Mouse (Mus musculus) heart, postnatal 0 days (tissue): ENCODE results near the gene Itpr2. TPM values are rescaled to one million over a fixed set of nuclear protein-coding genes. Genes with fewer than 3 reads are reported as not detected.

Experiments used
- ATAC-seq: fragments of 200-750 bp; cut with Nextera tagmentation; 2 replicates; pipeline ENCODE4 v1.8.0; 2017; ENCODE audit warnings: low read depth, moderate number of reproducible peaks, moderate library complexity; ENCODE audit not compliant: insufficient read depth
- DNase-seq: peaks from one replicate; pipeline ENCODE4 v3.0.0-alpha.2; 2016; ENCODE audit warnings: low spot score
- H3K27ac ChIP-seq: fragments of 300-500 bp; sonication (generic); 2 replicates; pipeline ENCODE4 v1.5.1; 2014; ENCODE audit warnings: low read depth, mild to moderate bottlenecking
- H3K27me3 ChIP-seq: fragments of 300-500 bp; sonication (generic); 2 replicates; pipeline ENCODE4 v1.6.1; 2014; ENCODE audit warnings: low read length, mixed read lengths; ENCODE audit not compliant: control insufficient read depth, insufficient read depth
- H3K36me3 ChIP-seq: fragments of 300-500 bp; sonication (generic); replicated peaks from 2 replicates; pipeline ENCODE4 v1.6.1; 2014; ENCODE audit warnings: low read length, mixed read lengths; ENCODE audit not compliant: control insufficient read depth, insufficient read depth
- H3K4me1 ChIP-seq: fragments of 300-500 bp; sonication (generic); 2 replicates; pipeline ENCODE4 v1.6.1; 2014; ENCODE audit warnings: antibody characterized with exemption; ENCODE audit not compliant: control insufficient read depth, insufficient read depth
- H3K4me2 ChIP-seq: fragments of 300-500 bp; sonication (generic); 2 replicates; pipeline ENCODE4 v1.6.1; 2014; ENCODE audit warnings: low read depth, mild to moderate bottlenecking, low read length, moderate library complexity
- H3K4me3 ChIP-seq: fragments of 300-500 bp; sonication (generic); 2 replicates; pipeline ENCODE4 v1.5.1; 2014; ENCODE audit warnings: low read depth, low read length
- H3K9ac ChIP-seq: fragments of 300-500 bp; sonication (generic); replicated peaks from 2 replicates; pipeline ENCODE4 v1.6.1; 2014; ENCODE audit warnings: low read depth, low read length, mixed read lengths
- H3K9me3 ChIP-seq: fragments of 300-500 bp; sonication (generic); replicated peaks from 2 replicates; pipeline ENCODE4 v1.6.1; 2016; ENCODE audit warnings: low read length; ENCODE audit not compliant: control insufficient read depth
- CTCF ChIP-seq: IDR thresholded peaks from 2 replicates; pipeline ENCODE4 v1.5.1; 2016; ENCODE audit warnings: antibody characterized with exemption, control low read depth, low read depth
- EP300 ChIP-seq: IDR thresholded peaks from 2 replicates; pipeline ENCODE4 v1.6.1; 2016; ENCODE audit warnings: antibody characterized with exemption, low read depth
- WGBS: fragments of 180-500 bp; shearing (Covaris S2); extraction: QIAGEN DNeasy Blood & Tissue Kit; methylation state at CpG from one replicate; pipeline ENCODE4 v1.1.7; 2014; 5-methylcytosine and 5-hydroxymethylcytosine counted together
- polyA plus RNA-seq: library from polyadenylated mRNA; unstranded; fragments of >200 nt; fragmentation: Nextera tagmentation; extraction: Ambion mirVana; gene quantifications from 2 replicates; pipeline ENCODE4 v1.2.1, GENCODE M21; 2015
- total RNA-seq: library from RNA; depleted of rRNA; stranded (reverse); fragments of >200 nt; gene quantifications from 2 replicates; pipeline ENCODE4 v1.2.3, GENCODE M21; 2014; ENCODE audit warnings: low replicate concordance

The Itpr2 gene
- total and polyA plus RNA-seq, 2 experiments from 2014 or later = 26.5 to 59.5 TPM

DNA sequence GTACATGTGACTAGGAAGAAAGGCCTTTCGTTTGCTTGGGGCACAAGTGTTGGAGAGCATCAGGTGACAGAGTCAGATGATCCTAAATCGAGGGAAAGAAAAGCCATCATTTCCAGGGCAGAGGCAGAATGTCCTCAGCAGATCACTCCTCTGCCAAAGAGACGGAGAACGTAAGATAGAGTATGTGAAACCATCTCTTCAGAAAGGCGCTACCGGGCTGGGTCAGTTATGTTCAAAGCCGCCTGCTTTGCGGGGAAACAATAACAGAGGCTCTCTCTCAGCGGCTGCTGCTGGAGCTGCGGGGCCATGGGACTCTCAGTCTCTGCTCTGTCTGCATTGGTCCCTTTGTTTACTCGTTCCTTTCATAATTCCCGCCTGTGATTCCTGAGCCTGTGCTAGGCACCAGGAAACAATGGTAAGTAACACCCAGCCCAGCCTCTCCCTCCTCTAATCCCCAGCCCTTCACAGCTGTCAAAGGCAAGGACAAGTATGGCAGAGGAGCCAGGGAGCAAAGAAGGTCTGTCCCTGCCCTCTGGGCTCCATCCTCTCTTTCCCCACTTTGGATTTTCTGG lies 387.2 kb downstream of the Itpr2 start:
- no peak overlapping the region for H3K4me2 ChIP-seq
- H3K9me3 ChIP-seq = no peaks in the 10 kb centered on the region
- no peaks in the 10 kb centered on the region for H3K27me3 ChIP-seq
- ATAC-seq (no peak), DNase-seq (no peak)
- WGBS = 46% methylated on average over 12 of the region's 12 CpGs
- H3K4me3 ChIP-seq = no peak overlapping the region
- no peak for TF ChIP-seq EP300
- no peak for TF ChIP-seq CTCF
- H3K9ac ChIP-seq = no peak overlapping the region
- no peaks in the 10 kb centered on the region for H3K4me1 ChIP-seq
- no peak overlapping the region for H3K27ac ChIP-seq
- peaks cover 19% of the 10 kb centered on the region for H3K36me3 ChIP-seq

DNA sequence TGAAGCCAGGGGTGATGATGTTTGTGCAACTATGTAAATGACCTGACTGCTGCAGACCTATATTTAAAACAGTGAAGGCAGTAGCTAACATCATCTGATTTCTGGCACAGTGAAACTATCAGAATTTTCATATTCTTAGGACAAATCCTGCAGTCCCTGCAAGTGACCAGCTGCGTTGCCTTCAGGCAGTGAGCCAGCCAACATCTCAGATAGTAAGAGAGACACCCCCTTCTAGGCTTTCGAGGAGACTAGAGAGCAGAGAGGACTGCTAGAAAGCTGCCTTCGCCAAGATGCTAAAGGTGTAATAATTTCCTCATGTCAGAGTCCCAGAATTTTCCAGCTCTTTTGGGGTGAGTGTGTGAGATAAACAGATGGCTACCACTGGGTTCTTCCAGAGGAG lies 388.0 kb downstream of the Itpr2 start:
- no peaks in the 10 kb centered on the region for H3K27me3 ChIP-seq
- H3K4me3 ChIP-seq = no peak overlapping the region
- H3K36me3 ChIP-seq = peaks cover 21% of the 10 kb centered on the region
- H3K9ac ChIP-seq = no peak overlapping the region
- DNase-seq (no peak), ATAC-seq (no peak)
- no peak overlapping the region for H3K27ac ChIP-seq
- H3K9me3 ChIP-seq = no peaks in the 10 kb centered on the region
- no peak overlapping the region for H3K4me2 ChIP-seq
- WGBS = 65% methylated on average over 3 of the region's 3 CpGs
- H3K4me1 ChIP-seq = no peaks in the 10 kb centered on the region
- TF ChIP-seq CTCF (no peak), EP300 (no peak)

DNA sequence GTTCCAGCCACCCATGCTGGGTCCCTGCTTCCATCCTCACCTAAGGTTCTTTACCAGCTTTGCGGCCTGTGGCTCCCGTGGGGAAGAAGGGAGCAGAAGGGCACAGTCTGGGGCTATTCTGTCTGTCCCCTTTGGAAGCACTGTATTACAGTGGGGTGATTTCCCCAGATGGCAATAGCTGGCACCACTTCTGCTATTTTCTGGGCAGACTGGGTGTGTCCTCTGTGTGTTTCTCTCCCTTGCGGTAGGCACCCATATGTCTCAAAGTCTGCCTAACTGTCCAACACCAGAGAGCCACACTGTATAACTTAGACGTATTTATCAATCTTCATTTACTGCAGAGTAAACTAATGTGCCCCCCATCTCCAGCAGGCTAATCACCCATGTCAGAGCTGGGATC lies 388.9 kb downstream of the Itpr2 start:
- H3K36me3 ChIP-seq = peaks cover 24% of the 10 kb centered on the region

DNA sequence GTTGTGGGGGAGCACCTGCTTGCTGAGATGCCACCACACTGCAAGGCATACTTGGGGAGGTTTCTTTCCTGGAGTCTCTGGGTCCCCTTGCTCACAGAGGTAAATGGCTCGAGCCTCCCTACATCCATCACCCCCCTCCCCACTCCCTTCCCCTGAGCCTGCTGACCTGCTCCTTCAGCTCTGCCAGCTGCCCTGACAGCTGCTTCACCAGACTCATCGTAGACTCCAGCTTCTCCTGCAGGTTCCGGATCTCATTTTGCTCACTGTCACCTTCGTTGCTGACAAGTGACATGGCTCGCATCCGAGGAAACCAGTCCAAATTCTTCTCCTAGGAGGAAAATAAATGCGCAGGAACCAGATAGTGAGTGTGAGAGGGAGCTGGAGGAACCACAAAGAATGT lies 389.8 kb downstream of the Itpr2 start:
- no peak for TF ChIP-seq EP300
- no peak for TF ChIP-seq CTCF
- Histone ChIP-seq H3K36me3 (peaks cover 24% of the 10 kb centered on the region), H3K4me3 (no peak overlapping the region), H3K4me2 (no peak overlapping the region), H3K27ac (no peak overlapping the region), H3K27me3 (no peaks in the 10 kb centered on the region), H3K9me3 (no peaks in the 10 kb centered on the region), H3K9ac (no peak overlapping the region), H3K4me1 (no peaks in the 10 kb centered on the region)
- ATAC-seq = no peak
- DNase-seq = no peak
- 54% methylated on average over 7 of the region's 7 CpGs for WGBS

More for the DNA sequence above, 388.9 kb downstream of the Itpr2 start:
- 96% methylated on average over 4 of the region's 4 CpGs for WGBS
- no peak for TF ChIP-seq EP300
- no peak for TF ChIP-seq CTCF
- DNase-seq = no peak
- ATAC-seq = no peak
- Histone ChIP-seq H3K4me1 (no peaks in the 10 kb centered on the region), H3K9me3 (no peaks in the 10 kb centered on the region), H3K27ac (no peak overlapping the region), H3K27me3 (no peaks in the 10 kb centered on the region), H3K9ac (no peak overlapping the region), H3K4me2 (no peak overlapping the region), H3K4me3 (no peak overlapping the region)

DNA sequence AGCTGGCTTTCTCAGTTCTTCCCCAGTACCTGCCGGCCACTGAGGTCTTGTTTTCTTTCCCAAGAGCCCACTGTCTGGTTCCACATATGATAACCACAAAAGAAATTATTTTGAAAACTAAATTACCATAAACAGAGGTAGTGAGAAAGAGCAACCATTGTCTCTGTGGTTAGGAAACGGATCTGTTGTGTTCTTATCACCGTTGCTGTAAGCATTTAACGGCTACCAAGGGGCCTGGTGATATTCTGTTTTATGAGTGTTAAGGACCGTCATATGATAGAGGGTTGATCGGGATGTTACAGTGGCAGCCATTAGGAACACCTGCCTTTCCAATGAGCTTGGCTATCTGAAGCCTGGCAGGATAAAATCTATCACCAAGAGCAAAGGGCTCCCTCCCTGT lies 390.2 kb downstream of the Itpr2 start:
- H3K27me3 ChIP-seq = no peaks in the 10 kb centered on the region
- ATAC-seq (no peak), DNase-seq (no peak)
- no peak overlapping the region for H3K27ac ChIP-seq
- no peak overlapping the region for H3K4me2 ChIP-seq
- H3K4me1 ChIP-seq = no peaks in the 10 kb centered on the region
- no peak overlapping the region for H3K4me3 ChIP-seq
- H3K36me3 ChIP-seq = peaks cover 24% of the 10 kb centered on the region
- H3K9me3 ChIP-seq = no peaks in the 10 kb centered on the region
- no peak overlapping the region for H3K9ac ChIP-seq
- TF ChIP-seq EP300 (no peak), CTCF (no peak)
- WGBS = 68% methylated on average over 6 of the region's 6 CpGs
